Comparison of ENCODE assay signal across 21 mouse cellular contexts in genomic region chr13:103079806-103080205, GRCm38 (mm10).
DNase-seq lines count a peak whose midpoint lies in the region; ATAC-seq lines count a peak whose summit lies in the region.
"Had no signal": no experiment of that assay in that cellular context is flagged by ENCODE, and none has a peak within 500 bp of the region (broad histone marks: within the 10 kb centered on the region; RNA-seq: fewer than 3 reads in every experiment).

No protein-coding gene starts in this region.

- peaks cover 60% of the 10 kb centered on the region for H3K4me1 ChIP-seq in heart, embryonic 12.5 days (replicated peaks)
- peaks cover 40% of the 10 kb centered on the region for H3K4me1 ChIP-seq in heart, embryonic 15.5 days (replicated peaks)
- H3K4me1 ChIP-seq: forebrain, embryonic 13.5 days; hindbrain, embryonic 12.5 days; hindbrain, embryonic 15.5 days had no signal

- H3K4me2 ChIP-seq in heart, embryonic 12.5 days: no peak overlapping the region
- no peak overlapping the region for H3K4me2 ChIP-seq in heart, embryonic 15.5 days
- H3K4me2 ChIP-seq: forebrain, embryonic 13.5 days; hindbrain, embryonic 12.5 days; hindbrain, embryonic 15.5 days had no signal

- no peaks in the 10 kb centered on the region for H3K9me3 ChIP-seq in heart, embryonic 12.5 days (replicated peaks)
- no peaks in the 10 kb centered on the region for H3K9me3 ChIP-seq in heart, embryonic 15.5 days (replicated peaks)
- H3K9me3 ChIP-seq: forebrain, embryonic 10.5 days; forebrain, embryonic 13.5 days; hindbrain, embryonic 12.5 days; hindbrain, embryonic 15.5 days had no signal

- H3K9ac ChIP-seq in heart, embryonic 12.5 days: no peak overlapping the region
- no peak overlapping the region for H3K9ac ChIP-seq in heart, embryonic 15.5 days
- H3K9ac ChIP-seq: forebrain, embryonic 13.5 days; hindbrain, embryonic 12.5 days; hindbrain, embryonic 15.5 days had no signal

- peak; percentile 88 for DNase-seq in heart, adult 11 months
- DNase-seq in heart, postnatal 4 days: no peak
- DNase-seq in heart, adult 18-20 months: no peak
- DNase-seq in heart, postnatal 25 days (ENCODE audit: low spot score): no peak
- DNase-seq in thymus, postnatal 14 days: no peak
- DNase-seq: adrenal gland, postnatal 10 days; cerebellum, adult 18-20 months; cerebellum, adult 9-10 months; cerebellum, postnatal 14 days; gastrocnemius, postnatal 25 days; kidney, adult 2 months had no signal

- H3K27ac ChIP-seq in heart, embryonic 12.5 days (ENCODE audit: poor library complexity, severe bottlenecking): peak overlapping the region; percentile 61
- H3K27ac ChIP-seq in heart, embryonic 15.5 days: peak overlapping the region; percentile 58
- H3K27ac ChIP-seq: forebrain, embryonic 10.5 days; forebrain, embryonic 13.5 days; hindbrain, embryonic 12.5 days; hindbrain, embryonic 15.5 days; kidney, postnatal 0 days had no signal

- H3K4me3 ChIP-seq in heart, embryonic 12.5 days: no peak overlapping the region
- H3K4me3 ChIP-seq in heart, embryonic 15.5 days: no peak overlapping the region
- H3K4me3 ChIP-seq: forebrain, embryonic 10.5 days; forebrain, embryonic 13.5 days; hindbrain, embryonic 12.5 days; hindbrain, embryonic 15.5 days had no signal

- no peaks in the 10 kb centered on the region for H3K36me3 ChIP-seq in heart, embryonic 12.5 days
- H3K36me3 ChIP-seq in heart, embryonic 15.5 days: no peaks in the 10 kb centered on the region
- H3K36me3 ChIP-seq: forebrain, embryonic 10.5 days; hindbrain, embryonic 12.5 days; hindbrain, embryonic 15.5 days had no signal

- intact Hi-C loops in heart, postnatal 25 days (cut with DNase I): no loop called here

- 49% methylated on average over 4 of the region's 4 CpGs for WGBS in heart, embryonic 12.5 days
- 38% methylated on average over 4 of the region's 4 CpGs for WGBS in heart, embryonic 15.5 days

- no peaks in the 10 kb centered on the region for H3K27me3 ChIP-seq in heart, embryonic 12.5 days (replicated peaks)
- no peaks in the 10 kb centered on the region for H3K27me3 ChIP-seq in heart, embryonic 15.5 days
- H3K27me3 ChIP-seq: forebrain, embryonic 13.5 days; hindbrain, embryonic 12.5 days; hindbrain, embryonic 15.5 days had no signal

- no peak for ATAC-seq in heart, embryonic 12.5 days (ENCODE audit: insufficient number of reproducible peaks, low FRiP score)
- no peak for ATAC-seq in heart, embryonic 15.5 days (replicated peaks; ENCODE audit: insufficient number of reproducible peaks, insufficient read depth, low FRiP score, low read depth)
- ATAC-seq: CD4-positive, CD25-positive, alpha-beta regulatory T cell, adult 4 months; forebrain, embryonic 13.5 days; forebrain, embryonic 16.5 days; intestine, postnatal 0 days had no signal
